Mouse (Mus musculus) cerebellum, adult 11 months (tissue): Measurements from ENCODE around the gene Gm45711.
"Not testable (repeated sequence)": the region's sequence is repeated elsewhere in the genome, so short reads cannot be mapped to it uniquely, and the experiment has no call there.

Experiments used
- DNase-seq: peaks from one replicate; pipeline ENCODE4 v3.0.0; 2022

Gm45711 gene

DNA sequence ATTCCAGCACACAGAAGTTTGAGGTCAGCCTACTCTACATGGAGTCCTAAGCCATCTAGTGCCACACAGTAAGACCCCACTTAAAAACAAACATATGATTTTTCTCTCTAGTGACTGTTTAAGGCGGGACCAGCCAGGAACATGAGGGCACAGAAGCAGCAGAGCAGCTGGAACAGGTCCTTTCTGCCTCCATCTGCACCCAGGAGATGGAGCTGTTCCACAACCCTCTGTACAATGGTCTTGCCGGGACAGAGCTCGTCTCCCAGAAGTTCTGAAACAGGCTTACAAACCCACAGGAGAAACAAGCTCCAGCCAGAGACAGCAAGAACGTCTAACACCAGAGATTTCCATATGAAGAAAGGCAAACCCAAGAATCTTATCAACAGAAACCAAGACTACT, 3.4 kb upstream of the Gm45711 start:
- DNase-seq, result no peak

GRCm38 (mm10) chr8:104312023-104312422, 2.1 kb upstream of the Gm45711 start:
- DNase-seq, result not testable (repeated sequence)

DNA sequence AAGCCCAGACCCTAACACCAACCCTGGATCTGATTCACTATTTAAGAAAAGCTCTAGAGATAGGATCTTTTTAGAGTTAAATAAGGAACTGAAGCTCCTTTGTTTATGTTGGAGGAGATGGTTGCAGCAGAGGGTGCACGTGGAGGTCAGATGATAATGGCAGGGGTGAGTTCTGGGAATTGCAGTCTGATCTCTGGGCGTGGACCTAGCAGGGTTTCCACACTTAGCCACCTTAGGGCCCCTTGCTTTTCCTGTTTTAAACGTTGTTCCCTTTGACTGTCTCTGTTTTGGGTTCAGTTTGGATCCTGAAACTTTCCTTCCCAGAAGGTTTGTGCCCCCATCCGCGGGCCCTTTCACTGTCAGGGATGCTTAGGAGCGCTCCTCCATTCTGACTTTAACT, 1.5 kb downstream of the Gm45711 start:
- DNase-seq, result not testable (repeated sequence)

DNA sequence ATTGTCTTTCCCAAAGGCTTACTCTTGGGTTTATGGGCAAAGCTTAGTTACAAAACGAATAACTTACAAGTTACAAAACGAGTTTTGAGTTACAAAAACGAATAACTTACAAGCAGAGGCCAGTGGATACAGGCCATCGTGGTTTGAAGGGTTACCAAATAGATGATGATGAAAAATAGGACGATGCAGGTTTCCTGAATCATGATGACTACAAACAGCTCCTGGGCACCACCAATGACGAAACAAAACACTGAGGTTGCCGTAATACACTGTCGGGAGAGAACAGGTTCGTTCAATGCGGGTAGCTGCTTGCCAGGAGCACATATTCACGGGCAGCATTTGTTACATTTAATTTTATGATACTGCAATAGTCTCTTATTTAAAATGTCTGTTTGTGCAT, 4.9 kb downstream of the Gm45711 start:
- DNase-seq, result no peak

- DNase-seq, result not testable (repeated sequence)
These were observed 7.3 kb downstream of the Gm45711 start for GRCm38 (mm10) chr8:104302536-104302935.

DNA sequence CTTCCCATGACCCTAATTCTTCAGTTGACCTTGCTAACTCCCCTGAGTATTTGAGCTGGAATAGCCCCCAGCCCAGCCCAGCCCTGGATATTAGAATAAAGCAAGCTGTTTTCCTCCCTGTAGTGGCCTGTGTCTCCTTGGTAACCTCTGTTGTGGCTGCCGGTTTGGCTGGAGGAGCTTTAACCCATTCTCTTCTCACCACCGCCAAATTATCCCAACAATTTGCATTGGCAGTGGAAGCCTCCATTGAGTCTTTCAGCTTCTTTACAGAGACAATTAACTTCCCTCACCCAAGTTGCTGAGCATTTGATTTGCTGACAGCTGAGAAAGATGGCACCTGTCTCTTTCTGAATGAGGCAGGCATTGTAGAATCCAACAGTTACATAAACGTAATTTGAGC, 8.3 kb downstream of the Gm45711 start:
- DNase-seq, result not testable (repeated sequence)

- no peak for DNase-seq
These were observed 15.5 kb downstream of the Gm45711 start for GRCm38 (mm10) chr8:104294396-104294795.

GRCm38 (mm10) chr8:104293081-104293480, 16.8 kb downstream of the Gm45711 start, which contains the start of gene Cmtm2a:
Gene Cmtm2a (minus strand): TSS chr8:104293181.
- DNase-seq, result not testable (repeated sequence)

DNA sequence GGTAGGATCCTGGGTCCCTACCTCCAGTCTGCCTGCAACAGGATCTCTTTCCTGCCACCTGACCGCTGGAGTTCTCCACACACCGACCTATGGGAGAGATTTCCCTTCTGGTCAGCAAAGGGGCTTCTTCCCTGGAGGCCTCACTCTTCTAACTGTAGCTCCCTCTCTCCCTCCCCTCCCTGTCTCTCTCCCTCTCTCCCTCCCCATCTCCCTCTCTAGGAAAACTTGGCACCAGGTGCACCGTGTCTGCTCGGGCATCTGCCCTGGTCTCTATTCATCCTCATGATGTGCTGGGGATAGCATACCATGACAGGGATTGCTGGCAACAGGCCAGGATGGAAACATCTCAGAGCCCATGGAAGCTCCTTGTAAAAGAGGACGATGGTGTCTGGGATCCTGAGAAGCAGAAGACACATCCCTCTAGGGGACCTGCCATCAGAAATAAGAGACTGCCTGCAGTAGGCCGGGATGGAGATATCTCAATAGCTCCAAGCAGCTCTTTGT, 40.9 kb downstream of the Gm45711 start:
- DNase-seq, result no peak

- DNase-seq, result no peak
These were observed 41.5 kb downstream of the Gm45711 start for GRCm38 (mm10) chr8:104268368-104268767.

GRCm38 (mm10) chr8:104264271-104264935, 45.5 kb downstream of the Gm45711 start:
- DNase-seq, result not testable (repeated sequence)

DNA sequence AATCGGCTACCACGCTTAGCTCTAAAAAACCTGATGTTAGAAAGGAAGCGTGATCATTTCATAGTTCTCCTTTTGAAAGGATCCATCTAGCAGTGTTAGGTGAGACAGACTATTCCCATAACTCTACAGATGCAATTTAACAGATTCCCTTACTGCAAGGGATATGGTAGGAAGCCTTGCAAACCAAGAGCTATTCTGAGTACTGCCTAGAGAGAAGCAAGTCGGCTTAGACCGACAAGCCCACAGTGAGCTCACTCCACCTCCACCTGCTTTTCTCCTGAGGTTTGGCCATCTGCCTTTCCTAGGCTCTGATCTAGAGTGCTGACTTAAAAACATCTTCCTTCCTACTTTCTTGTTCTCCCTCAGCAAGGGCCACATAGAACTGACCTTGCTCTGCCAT, 48.1 kb downstream of the Gm45711 start:
- not testable (repeated sequence) for DNase-seq

GRCm38 (mm10) chr8:104253016-104253415, 56.9 kb downstream of the Gm45711 start:
- DNase-seq, result no peak

DNA sequence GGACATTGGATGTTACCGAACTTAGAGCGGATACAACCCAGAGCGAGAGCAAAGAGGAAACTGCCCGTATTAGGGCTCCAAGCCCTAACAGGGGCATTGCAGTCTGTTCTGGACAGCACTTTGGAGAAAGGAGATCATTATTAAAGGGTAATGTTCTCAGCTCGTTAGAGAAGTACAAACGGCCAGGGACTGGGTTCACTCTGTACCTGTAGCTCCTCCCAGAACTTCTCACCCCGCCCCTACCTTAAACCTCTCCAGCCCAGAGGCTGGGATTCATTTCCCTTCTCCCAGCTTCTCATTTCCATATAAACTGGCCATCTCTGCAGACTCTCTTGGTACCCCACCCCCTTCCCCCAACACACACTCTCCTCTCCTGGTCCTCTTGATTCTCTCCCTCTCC, 58.4 kb downstream of the Gm45711 start:
- DNase-seq, result no peak

DNA sequence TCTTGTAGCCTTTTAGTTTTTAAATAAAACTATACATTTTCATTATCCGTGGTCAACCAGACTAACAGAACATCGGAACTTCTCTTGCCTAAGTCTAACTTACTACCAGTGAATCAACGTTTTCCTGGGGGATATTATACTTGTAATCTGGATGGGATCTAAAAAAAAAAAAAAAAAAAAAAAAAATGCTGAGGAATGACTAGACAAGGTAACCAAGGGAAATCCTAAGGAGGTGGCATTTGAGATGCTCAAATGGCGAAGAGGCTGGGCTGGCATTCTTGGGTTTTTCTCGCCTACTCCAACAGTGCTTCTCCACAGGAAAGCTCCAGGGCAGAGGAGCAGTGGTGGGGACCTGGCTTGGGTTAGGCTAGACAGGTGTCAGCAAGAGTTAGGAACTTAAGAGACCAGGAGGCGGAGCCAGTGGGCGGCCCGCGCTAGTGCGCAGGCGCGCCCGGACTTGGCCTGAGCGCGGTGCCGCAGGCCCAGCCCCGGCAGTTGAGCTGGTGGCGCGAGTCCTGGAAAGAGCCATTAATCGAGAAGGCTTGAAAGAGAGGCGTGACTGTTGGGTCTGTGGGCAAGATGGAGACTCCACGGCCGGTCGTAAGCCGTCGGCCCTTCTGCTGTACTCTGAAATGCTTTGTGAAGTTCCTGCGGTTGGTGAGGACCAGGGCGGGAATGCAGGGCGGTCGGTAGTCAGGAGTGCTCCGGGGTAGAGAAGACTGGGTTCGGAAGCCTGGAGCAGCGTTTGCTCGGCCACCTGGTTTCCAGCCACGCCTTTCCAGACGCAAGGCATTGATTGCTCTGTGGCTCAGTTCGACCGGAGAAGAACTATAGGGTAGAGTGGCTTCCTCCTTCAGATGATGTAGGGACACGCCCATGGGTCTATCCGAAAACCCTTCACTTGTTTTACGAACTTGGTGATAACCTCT, 59.2 kb downstream of the Gm45711 start, which contains the start of gene Cklf:
Gene Cklf, plus strand, starts transcription at position 423 of the 929 bp plus-strand sequence.
- DNase-seq, result peak; percentile 73

- DNase-seq, result no peak
These were observed 60.4 kb downstream of the Gm45711 start for GRCm38 (mm10) chr8:104249442-104249996.

- DNase-seq, result peak; percentile 51
These were observed 61.6 kb downstream of the Gm45711 start, which contains the start of gene Tk2 for GRCm38 (mm10) chr8:104248276-104248675. Gene Tk2 (minus strand): TSS chr8:104248558.

GRCm38 (mm10) chr8:104247908-104248275, 62.0 kb downstream of the Gm45711 start:
- DNase-seq, result peak; percentile 22

DNA sequence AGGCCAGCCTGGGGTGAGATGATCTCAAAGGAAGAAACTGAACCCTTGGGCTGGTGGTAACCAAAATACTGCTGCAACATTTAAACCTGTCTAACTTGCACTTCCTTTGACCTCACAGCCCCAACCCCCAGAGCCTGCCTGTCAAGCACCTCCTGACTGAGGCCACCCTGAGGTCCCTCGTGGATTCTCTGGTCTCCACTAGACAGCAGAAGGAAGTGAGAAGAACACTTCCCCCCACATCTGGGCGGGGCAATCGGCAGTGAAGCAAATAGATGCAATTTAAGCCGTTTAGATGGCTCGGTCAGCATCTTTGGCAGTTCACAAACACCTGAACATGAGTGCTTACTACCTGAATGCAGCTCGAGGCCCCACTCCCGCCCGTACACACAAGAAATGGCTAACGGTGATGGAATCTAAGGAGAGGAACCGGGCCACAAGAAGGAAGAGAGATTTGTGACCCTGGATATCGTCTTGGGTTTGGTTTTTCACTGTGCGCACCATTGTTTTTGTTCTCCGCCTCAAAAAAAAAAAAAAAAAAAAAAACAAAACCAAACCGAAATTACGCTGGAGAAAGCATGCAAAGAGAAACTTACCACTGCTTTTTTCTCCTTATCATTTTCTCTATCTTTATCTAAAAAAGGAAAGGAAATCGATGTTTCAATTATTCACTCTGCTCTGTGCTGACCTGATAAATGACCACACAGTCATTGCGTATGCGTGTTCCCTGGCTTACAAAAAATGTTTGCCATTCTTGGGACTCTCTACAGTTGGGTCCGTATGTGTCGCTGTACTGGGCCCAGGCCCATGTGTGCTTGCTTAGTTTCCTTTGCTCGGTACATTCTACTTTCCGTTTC, 62.6 kb downstream of the Gm45711 start:
- DNase-seq, result no peak

- no peak for DNase-seq
These were observed 63.3 kb downstream of the Gm45711 start for GRCm38 (mm10) chr8:104246621-104247020.

DNA sequence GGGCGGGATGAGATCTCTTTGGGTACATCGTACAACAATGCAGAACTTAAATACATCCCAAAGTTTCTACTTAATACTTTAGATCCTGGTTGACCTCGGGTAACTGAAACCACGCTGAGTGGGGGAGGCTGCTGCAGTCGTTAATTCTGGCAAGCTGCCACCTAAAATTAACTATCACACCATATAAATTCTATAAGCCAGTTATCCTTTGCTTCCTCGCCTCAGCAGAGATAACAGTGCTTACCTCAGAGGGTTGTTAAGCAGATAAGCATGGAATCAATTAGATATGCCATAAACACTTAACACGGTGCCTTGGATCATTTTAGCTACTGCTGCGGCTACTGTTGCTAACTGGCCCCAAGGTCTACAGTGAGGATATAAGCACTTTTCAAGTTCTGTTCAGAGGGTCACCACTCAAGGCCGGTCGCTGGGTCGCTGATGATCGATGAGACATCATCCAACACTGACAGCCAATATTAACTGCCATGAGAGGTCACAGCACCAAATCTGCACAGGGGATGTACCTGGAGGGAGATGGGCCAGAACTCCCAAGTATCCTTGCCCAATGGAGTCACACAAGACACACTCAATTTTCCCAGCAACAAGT, 67.7 kb downstream of the Gm45711 start:
- DNase-seq, result no peak

DNA sequence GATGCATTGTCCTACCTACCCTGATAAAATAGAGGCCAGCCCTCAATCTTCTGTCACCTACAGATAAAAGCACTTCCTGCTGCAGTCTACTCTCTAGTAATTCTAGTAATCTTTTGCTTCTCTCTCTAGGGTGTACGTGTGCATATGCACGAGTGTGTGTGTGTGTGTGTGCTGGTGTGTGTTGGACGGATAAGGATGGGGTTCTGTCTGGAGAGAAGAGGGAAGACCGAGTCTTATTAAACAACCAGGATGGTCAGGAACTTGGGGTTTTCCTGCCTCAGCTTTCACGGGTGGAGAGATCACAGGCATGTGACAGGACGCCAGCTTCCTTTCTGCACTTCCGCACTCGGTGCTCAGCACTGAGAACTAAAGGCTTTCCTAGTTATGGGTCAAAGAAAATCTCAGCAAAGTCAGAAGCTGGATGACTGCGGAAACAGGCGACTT, 70.4 kb downstream of the Gm45711 start:
- no peak for DNase-seq
